ENCODE assay signal across 8 mouse cellular contexts in the genomic region with DNA sequence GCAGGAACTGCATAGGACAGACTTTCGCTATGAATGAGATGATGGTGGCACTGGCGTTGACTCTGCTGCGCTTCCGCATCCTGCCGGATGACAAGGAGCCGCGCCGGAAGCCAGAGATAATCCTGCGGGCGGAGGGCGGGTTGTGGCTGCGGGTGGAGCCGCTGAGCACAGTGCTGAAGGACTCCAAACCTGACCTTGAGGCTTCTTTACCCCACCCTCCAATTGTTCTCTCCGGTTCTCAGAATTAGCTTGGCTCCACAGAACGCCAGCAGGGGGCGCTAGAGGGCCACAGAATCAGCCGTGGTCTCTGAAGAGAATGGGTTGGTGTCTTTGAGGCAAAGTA. TPM values are rescaled to one million over a fixed set of nuclear protein-coding genes. Genes with fewer than 3 reads are reported as not detected.
DNase-seq lines count a peak whose midpoint lies in the region; ATAC-seq lines count a peak whose summit lies in the region.

No protein-coding gene starts in this region.

- DNase-seq in ZHBTc4 (ENCODE audit: low read depth, low spot score), result peak; percentile 98
- DNase-seq in gastrocnemius, postnatal 10 days, result peak; percentile 82
- peak; percentile 91 for DNase-seq in induced T-regulatory cell, adult 2 months (ENCODE audit: low read depth)
- DNase-seq in left cerebral cortex, adult 9 months (ENCODE audit: low spot score in 2 of 2), result peak; percentile 39 to 86
- DNase-seq in right cerebral cortex, postnatal 14 days, result peak; percentile 86
- DNase-seq in urinary bladder, postnatal 36 days (ENCODE audit: low spot score in 2 of 2), result peak; percentile 80 to 86

- ATAC-seq in common myeloid progenitor, adult 5-6 weeks (replicated peaks; ENCODE audit: low read depth, poor library complexity, severe bottlenecking), result peak; percentile 94
- peak; percentile 99 for ATAC-seq in megakaryocyte progenitor cell, adult 5-6 weeks (replicated peaks; ENCODE audit: poor library complexity)

RNA-seq across cellular contexts. Expression of gene Cyp4f37, which starts 13.8 kb away (rescaled TPM):
- total RNA-seq in common myeloid progenitor, adult 5-6 weeks (2017), result not detected in 2 replicates
- not detected for total RNA-seq in gastrocnemius, postnatal 10 days (2021)
- not detected in 2 replicates for total RNA-seq in megakaryocyte progenitor cell, adult 5-6 weeks (2015)
- not detected in 2 replicates for total RNA-seq in megakaryocyte progenitor cell, adult 5-6 weeks (2017)

RNA-seq across cellular contexts. Expression of gene Cyp4f40, which starts 23.8 kb away (rescaled TPM):
- total RNA-seq in common myeloid progenitor, adult 5-6 weeks (2017), result not detected in 2 replicates
- total RNA-seq in gastrocnemius, postnatal 10 days (2021), result not detected
- not detected in 2 replicates for total RNA-seq in megakaryocyte progenitor cell, adult 5-6 weeks (2015)
- total RNA-seq in megakaryocyte progenitor cell, adult 5-6 weeks (2017), result not detected in 2 replicates

RNA-seq across cellular contexts. Expression of gene Cyp4f15, which starts 50.5 kb away (rescaled TPM):
- not detected in 2 replicates for total RNA-seq in common myeloid progenitor, adult 5-6 weeks (2017)
- total RNA-seq in gastrocnemius, postnatal 10 days (2021), result not detected
- not detected in 2 replicates for total RNA-seq in megakaryocyte progenitor cell, adult 5-6 weeks (2015)
- total RNA-seq in megakaryocyte progenitor cell, adult 5-6 weeks (2017), result not detected in 2 replicates

Comparison
In these comparisons a context has a peak if more than half of its experiments do, and no peak if none do; other contexts are left out.
1. Peak in every context shown above with its lines: DNase-seq and ATAC-seq.